Mouse (Mus musculus): Measurements from ENCODE around the gene Mtss1l. TPM values are rescaled to one million over a fixed set of nuclear protein-coding genes. Genes with fewer than 3 reads are reported as not detected.

Gene Mtss1l
- total RNA-seq, 2 experiments from 2014 or later: 213 to 214 TPM

DNA sequence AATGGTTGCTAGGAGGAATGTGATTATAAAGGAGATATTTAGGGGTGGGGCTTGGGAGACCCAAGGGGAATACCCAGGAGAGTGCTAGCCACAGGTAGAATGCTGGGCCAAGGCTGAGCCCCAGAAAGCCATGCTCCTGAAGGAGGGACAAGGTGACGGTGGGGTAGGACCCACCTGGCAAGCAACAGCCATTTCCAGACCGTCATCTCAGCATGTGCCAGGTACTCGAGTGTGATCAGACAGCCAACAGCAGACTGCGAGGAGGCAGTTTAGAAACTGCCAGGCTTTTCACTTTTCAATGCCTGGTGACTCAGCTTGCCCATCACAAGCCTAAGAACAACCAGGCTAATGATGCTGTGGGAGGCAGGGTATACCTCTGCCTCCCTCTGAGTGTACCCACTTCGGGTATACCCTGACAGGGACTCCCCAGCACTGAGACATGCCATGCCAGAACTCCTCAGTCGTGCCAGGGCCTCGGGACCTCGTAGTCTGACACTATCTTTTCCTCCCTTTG, 10.1 kb downstream of the Mtss1l start:
- DNase-seq (ENCODE audit: low spot score in 2 of 2): no peak

DNA sequence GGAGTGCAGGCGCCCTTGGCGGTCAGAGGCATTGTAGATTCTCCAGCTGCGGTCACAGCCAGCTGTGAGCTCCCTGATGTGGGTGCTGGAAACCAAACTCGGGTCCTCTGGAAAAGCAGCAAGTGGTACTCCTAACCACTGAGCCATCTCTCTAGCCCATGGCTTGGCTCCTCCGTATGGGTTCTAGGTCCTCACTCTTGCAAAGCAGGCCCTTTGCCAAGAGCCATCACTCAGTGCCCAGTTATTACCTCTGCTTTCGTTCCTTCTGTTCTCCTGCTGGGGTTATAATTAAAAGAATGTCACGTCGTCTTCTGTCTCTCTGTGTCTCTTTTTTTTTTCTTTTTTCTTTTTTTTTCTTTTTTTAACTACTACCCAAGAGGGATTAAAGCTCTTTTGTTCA, 11.8 kb downstream of the Mtss1l start:
- DNase-seq (ENCODE audit: low spot score in 2 of 2): no peak

DNA sequence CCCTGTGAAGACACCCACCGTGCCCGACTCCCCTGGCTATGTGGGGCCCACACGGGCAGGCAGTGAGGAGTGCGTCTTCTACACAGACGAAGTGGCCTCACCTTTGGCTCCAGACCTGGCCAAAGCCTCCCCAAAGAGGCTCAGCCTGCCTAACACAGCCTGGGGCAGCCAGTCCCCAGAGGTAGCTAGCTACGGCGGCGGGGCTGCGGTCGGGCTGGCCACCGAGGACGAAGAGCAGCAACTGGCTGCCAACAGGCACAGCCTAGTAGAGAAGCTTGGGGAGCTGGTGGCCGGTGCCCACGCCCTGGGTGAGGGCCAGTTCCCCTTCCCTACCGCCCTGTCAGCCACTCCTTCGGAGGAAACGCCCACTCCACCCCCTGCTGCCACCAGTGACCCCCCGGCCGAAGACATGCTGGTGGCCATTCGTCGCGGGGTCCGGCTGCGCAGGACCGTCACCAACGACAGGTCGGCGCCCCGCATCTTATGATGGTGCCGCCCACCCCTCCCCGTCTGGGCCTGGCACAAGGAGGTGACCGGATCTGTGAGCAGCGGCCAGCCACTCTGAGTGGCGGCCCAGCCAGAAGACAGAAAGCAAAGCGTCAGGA, 17.4 kb downstream of the Mtss1l start:
- no peak for DNase-seq (ENCODE audit: low spot score in 2 of 2)

DNA sequence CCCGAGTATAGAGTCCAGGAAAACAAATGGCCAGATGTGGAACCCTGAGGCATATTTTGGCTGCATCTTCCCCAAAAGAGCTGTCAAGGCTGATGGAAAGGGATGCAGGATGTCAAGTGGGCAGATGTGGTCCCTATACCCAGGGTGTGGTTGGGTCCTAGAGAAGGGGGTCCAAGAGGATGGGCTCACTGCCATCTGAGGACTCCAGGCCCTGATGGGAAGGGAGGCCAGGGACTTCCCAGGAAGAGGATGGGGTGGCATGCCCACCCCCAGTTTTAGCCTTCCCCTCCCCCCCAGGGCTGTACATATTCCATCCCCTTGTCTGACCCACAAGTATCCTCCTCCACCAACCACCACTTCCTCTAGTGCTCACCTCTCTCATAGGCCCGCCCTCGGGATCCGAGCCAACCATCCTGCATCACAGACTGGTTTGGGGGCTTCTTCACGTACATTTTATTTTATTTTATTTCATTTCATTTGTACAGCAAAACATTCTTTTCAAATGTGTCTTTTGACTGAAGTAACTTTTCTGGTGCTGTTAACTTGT, 19.4 kb downstream of the Mtss1l start:
- DNase-seq (ENCODE audit: low spot score in 2 of 2): no peak

DNA sequence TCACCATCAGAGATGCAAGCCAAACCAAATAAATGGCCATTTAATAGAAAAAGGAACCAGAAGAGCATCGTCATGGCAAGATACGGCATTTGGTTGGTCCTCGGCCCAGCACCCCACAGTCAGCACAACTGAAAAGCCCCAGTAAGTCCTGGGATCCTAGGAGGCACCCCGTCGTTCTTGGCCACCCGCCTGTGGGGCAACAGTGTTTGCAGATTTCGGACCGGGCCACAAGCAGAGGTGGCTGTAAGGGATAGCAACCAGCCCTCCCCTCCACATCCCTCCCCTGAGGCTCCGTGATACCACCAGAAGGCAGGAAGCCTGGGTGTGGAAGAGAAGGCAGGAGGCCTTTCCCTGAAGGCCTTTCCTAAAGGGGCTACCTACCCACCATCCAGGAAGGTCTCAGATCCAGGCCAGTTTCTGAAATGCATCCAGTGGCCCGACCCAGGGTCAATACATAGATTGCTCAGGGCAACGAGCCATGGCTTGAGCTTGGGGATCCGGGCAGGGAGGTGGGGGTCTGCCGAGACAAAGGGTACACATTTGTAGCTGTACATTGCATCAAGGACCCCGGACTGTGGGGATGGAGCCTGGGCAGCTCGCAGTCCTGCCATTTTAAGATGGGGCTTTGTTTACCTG, 20.7 kb downstream of the Mtss1l start:
- no peak for DNase-seq (ENCODE audit: low spot score in 2 of 2)

DNA sequence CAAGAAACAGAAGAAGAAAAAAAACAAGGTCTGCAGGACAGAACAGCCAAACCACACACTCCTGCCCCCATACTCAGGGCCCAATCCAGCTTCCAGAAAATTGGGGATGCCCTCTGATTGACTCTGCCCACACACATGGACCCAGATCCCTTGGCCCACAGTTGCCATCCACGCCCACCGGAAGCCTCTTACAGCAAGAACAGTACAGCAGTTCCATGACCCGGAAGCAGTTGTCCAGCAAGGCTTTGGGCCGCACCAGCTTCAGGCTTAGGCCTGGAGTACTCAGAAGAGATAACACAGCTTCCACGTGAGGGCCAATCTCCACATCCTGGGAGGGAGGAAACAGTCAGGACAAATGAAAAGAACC, 21.2 kb downstream of the Mtss1l start:
- DNase-seq (ENCODE audit: low spot score in 2 of 2): no peak

DNA sequence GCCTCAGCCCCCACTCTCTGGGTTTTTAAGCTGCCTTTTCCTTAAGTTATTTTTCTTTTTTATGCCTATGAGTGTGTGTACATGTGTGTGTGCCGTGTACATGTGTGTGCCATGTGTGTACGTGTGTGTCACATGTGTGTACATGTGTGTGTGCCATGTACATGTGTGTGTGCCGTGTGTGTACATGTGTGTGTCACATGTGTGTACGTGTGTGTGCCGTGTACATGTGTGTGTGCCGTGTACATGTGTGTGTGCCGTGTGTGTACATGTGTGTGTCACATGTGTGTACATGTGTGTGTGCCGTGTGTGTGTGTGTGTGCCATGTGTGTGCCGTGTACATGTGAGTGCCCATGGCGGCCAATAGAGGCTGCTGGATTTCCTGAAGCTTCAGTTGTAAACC, 23.9 kb downstream of the Mtss1l start:
- DNase-seq (ENCODE audit: low spot score in 2 of 2): no peak

DNA sequence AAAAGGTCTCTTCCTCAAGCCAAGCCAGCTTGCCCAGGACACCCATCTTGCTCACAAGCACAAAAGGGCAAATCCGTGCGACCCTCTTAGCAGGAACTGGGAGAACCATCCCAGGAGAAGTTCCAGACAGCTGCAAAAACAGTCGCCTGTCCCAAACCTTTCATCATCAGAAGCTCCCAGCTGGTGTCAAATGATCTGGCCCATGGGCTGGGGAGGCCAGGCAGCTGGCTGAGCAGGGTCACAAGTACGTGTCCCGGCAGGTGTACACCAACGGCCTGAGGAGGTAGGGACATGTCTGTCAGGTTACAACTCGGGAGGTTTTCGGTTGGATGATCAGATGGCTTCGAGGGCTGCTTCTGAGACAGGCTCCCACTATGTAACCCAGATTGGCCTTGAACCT, 25.4 kb downstream of the Mtss1l start:
- DNase-seq (ENCODE audit: low spot score in 2 of 2): no peak

DNA sequence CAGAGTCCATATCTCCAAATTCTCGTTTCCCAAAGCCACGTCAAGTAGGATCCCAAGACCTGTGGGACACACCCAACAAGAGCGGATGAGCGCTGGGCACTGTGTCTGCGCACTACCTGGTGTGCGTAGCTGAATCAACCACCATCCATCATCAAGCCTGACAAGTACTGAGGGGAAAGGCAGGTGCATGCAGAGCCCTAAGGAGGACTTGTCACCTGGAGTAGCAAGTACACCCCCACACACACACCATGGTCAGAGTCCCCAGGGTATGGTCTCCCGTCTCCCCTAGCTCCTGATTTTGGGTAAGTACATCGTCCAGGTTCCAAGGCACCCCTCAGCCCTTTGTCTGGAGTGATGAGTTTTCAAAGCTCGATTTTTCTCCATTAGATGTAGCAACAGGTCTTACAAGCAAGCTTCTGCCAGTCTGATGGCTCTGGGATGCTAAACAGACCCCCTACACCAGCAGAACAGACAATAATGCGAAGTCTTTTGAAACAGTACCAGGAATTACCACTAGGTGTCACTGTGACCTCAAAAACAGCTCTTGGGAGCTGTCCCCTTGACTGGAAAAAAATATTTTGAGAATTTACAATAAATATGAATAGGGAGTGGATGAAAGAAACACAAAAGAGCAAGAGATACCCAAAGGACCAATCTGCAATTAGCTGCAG, 28.4 kb downstream of the Mtss1l start:
- DNase-seq (ENCODE audit: low spot score in 2 of 2): peak in 1 of 2 experiments; percentile 77

DNA sequence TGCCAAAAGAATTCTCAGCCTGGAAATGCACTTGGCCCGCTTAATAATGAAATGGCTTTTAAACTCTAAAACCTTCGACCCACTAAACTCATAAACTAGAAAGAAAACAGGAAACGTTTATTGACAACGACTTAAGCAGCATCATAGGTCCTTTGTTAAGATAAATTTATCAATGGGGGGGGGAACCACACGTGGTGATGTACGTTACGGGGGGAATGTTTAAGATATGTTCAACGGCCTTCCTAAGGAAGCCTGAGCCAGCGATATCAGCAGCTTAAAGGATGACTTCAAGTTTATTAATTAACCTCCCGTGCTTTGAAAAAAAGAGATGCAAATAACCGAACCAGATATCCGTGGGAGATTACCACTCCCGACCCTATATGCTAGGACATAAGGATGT, 29.0 kb downstream of the Mtss1l start:
- no peak for DNase-seq (ENCODE audit: low spot score in 2 of 2)

DNA sequence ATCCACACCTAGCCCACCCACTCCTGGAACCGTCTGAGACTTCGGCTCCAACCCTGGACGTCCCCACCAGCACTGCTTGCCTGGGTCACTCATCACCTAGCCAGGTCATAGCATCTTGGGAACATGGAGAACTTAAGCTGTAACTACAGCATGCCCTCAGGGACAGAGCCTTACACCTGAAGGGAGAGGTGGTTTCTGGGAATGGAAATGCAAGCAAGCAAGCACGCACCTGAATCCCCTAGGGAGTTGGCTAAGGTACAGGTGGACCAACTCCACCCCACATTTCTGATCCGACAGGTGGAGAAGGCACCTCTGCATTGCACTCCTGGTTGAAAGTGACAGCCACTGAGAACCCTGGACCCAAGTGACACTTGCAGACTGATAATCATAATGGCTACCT, 30.2 kb downstream of the Mtss1l start:
- DNase-seq (ENCODE audit: low spot score in 2 of 2): no peak

DNA sequence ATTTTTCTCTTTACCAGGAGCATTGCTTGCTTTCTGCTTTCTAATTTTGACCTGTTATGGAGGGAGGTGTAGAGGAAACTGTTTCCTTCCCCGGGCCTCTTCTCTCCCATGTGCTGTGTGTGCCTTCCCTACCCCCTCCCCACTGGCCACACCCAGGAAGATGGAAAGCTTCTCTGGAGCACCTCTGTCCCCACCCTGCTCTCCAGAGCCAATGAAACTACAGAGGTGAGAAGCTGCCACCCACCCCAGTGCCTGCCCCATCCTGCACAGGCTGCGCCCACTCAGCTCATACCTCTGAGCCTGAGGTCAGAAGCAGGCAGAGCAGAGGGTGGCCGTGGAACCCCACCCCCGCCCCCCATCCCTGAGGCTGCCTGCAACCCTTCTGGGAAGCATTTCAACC, 33.4 kb downstream of the Mtss1l start:
- no peak for DNase-seq (ENCODE audit: low spot score in 2 of 2)

DNA sequence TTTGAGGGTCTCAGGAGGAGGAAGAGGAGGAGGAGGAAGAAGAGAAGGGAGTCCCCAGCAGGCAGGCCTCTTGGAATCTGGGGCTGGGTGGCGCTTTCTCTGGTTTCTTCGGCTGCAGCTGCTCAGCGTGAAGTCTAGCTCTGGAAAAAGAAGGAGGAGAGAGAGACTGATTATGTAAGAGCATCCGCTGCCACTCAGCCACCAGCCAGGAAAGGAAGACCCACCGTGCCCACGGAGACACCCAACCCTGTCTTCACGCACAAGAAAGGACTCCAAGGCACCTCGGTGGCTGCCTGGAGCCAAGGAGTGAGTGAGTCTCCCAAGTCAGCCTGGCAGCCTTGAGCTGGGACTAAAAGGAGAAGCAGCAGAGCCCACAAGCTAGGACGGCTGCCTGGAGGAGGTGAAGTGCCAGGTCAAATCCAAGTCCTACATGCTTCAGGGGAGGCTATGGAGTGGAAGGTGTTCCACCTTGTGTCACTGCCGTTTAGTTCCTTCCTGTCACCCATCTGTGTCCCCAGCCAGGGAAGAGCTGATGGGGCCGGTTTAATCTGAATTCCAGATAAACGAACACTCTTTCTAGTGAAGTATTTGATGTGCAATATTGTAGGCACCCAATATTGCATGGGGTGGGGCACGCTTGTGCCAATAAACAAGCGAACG, 34.4 kb downstream of the Mtss1l start:
- peak; percentile 52 to 66 for DNase-seq (ENCODE audit: low spot score in 2 of 2)

DNA sequence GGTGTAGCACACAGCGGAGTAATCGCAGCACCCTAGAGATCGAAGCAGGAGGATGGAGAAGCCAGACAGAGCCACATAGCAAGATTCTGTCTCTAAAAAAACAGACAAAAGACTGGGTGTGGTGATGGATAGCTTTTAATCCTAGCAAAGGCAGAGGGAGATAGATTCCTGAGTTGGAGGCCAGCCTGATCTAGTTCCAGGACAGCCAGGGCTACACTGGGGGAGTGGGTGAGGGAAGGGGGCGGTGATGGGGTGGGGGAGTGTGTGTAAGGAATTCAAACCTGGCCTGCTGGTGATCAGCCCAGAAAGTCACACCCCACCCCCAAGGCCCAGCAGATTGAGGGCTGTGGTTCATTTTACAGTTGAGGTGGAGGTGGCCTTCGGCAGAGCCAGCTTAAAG, 34.9 kb downstream of the Mtss1l start:
- DNase-seq (ENCODE audit: low spot score in 2 of 2): no peak

DNA sequence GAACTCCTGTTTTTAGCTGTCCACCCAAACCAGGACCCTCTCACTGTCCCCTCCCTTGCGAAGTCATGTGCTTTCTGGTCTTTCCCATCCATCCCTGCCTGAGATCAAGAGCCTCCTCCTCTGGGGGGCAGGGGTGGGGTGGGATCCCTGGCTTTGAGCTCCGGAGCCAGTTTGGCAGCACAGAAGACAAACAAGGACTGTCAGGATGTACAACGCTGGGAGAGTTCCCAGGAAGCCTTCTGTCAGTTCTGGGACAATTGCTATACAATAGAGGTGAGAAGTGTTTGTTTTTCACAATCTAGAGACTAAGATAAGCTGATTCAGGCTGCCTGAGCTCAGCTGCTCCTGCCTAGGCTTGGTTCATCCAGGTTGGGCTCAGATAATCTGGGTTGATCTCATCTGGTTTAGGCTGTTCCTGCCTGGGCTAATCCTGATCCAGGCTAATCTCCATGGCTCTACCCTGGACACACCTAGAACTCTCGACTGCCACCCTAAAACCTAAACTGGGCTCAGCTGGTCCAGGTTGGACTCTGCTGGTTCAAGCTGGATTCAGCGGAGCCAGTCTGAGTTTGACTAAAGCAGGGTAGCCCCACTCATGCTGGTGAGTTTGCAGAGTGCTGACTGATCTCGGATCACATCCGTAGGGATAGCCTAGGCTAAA, 39.1 kb downstream of the Mtss1l start:
- peak in 1 of 2 experiments; percentile 42 for DNase-seq (ENCODE audit: low spot score in 2 of 2)

DNA sequence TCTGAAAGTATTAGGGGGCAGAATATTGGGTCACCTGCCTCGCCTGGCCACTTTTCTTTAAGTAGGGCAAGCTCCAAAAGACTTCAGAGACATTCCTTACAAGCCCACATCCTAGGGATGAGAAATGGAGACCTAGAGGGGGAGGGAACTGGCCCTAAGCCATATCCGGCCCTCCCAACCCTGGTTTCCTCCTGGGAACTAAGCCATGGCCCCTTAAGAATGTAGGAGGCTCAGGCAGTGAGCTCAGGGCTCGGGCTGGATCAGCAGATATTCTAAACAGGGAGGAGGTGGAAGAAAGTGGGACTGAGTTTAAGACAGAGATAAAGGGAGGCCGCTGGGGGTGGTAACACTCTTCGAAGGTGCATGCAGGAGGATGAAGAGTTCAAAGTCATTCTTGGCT, 39.9 kb downstream of the Mtss1l start:
- DNase-seq (ENCODE audit: low spot score in 2 of 2): no peak

DNA sequence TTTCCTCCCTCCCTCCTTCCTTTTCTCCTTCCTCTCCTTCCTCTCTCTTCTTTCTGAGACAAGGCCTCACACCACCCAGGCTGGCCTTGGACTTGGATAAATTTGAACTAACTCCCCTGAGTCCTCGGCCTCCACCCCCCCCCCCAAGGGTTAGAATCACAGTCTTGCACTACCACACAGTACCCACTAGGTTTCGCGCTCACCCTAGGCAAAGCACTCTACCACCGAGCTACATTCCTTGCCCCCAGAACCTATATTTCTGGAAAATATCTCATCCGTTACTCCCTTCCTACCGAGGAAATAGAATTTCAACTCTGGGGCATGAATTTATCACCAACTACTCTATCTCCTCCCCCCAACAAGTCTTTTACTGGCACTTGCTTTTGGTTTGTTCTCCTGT, 40.7 kb downstream of the Mtss1l start:
- DNase-seq (ENCODE audit: low spot score in 2 of 2): no peak

DNA sequence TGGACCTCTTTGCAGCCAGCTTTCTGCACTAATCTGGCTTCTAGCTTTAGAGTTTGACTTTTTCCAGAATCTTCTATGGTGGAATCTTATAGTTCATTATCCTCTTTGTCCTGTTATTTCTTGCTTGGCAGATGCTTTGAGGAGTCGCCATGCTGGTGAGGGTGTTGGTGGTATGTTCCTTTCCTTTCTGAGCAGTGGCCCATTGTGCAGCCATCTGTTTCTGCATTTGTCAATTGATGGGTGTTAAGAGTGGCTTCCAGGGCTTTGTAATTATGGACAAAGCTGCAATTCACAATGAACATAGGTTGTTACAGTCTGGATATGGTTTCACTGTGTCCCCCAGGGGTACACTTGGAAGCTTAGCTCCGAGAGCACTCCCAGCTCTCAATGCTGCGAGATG, 43.4 kb downstream of the Mtss1l start:
- DNase-seq (ENCODE audit: low spot score in 2 of 2): peak in 1 of 2 experiments; percentile 67

DNA sequence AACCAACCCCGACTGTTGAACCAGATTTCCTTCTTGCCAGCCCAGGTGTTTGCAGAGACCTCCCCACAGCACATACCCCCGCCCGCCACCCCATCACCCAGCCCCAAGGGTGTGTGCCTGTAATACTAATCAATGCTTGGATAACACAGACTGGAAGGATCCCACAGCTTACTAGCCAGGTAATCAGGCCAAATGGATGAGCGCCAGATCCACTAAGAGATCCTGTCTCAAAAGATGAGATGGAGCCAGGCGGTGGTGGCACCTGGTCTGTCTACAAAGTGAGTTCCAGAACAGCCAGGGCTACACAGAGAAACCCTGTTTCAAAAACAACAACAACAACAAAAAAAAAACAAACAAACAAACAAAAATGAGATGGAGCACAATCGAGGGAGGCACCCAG, 46.0 kb downstream of the Mtss1l start:
- no peak for DNase-seq (ENCODE audit: low spot score in 2 of 2)

DNA sequence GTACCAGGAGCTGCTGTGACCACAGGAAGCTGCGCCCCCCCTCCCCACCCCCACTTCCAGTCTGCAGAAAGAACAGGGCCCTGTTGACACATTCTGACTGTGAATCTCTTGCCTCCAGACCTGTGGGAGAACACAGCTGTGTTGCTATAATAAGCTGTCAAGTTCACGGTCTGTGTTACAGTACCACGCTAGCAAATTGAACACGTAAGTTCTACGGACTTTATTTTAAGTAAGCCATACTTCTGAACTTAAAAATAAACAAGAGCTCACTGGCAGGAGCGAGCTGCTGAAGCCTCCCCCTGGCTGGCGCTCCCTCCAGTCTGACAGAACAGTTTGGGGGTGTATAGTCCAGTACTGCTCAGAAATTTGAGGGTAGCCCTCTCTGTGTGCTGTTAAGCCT, 51.2 kb downstream of the Mtss1l start:
- DNase-seq (ENCODE audit: low spot score in 2 of 2): no peak

DNA sequence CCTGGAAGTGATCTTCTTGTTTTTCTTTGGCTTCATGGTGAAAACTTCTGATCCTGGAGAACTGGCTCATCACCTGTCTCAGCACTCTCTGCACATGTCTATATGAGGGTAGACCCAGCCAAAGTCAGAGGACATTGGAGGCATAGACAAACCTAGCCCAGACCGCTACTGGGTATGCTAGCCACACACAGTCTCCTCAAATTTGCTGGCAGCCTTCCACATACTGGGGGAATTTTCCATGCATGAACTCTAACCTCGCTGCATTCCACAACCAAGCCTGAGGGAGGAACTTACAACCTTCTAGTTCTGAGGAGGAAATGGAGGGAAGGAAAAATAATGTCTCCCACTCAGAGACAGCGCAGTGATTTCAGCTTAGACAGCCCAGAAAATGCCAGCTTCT, 52.8 kb downstream of the Mtss1l start:
- no peak for DNase-seq (ENCODE audit: low spot score in 2 of 2)

Data from layer of hippocampus, adult 18-20 months (tissue).